Mouse (Mus musculus) spleen, embryonic (tissue): Measurements from ENCODE around the gene Adamts7.

Experiments used
- CTCF ChIA-PET: fragments of 350-600 bp; sonication (Branson Sonifier 250); formaldehyde crosslinking; loops from one replicate; lab custom pipeline; 2022; lab: Charles Lee

Gene Adamts7

GRCm38 (mm10) chr9:90145788-90146187 lies 17.1 kb upstream of the Adamts7 start:
- CTCF ChIA-PET, result no interaction called here

GRCm38 (mm10) chr9:90146869-90147268 lies 16.0 kb upstream of the Adamts7 start:
- CTCF ChIA-PET, result interaction anchor here (0.9 kb wide), 1 partner anchor 46 kb away, joined by 20 read pairs; no protein-coding TSS in a partner anchor

- CTCF ChIA-PET, result no interaction called here
These were observed 485 bp upstream of the Adamts7 start for GRCm38 (mm10) chr9:90162243-90162925.

GRCm38 (mm10) chr9:90163749-90164095 lies 853 bp downstream of the Adamts7 start:
- CTCF ChIA-PET, result no interaction called here

GRCm38 (mm10) chr9:90164670-90165453 lies 2.0 kb downstream of the Adamts7 start:
- CTCF ChIA-PET, result no interaction called here

- CTCF ChIA-PET, result no interaction called here
These were observed 2.7 kb downstream of the Adamts7 start for GRCm38 (mm10) chr9:90165590-90165989.

- CTCF ChIA-PET, result interaction anchor here (0.7 kb wide), 1 partner anchor 13 kb away, joined by 3 read pairs; no protein-coding TSS in a partner anchor
These were observed 3.7 kb downstream of the Adamts7 start for GRCm38 (mm10) chr9:90166615-90167014.

GRCm38 (mm10) chr9:90169965-90170364 lies 7.1 kb downstream of the Adamts7 start:
- CTCF ChIA-PET, result no interaction called here

- CTCF ChIA-PET, result no interaction called here
These were observed 8.6 kb downstream of the Adamts7 start for GRCm38 (mm10) chr9:90171421-90171820.

- CTCF ChIA-PET, result interaction anchor here (0.6 kb wide), 1 partner anchor 351 kb away, joined by 6 read pairs; no protein-coding TSS in a partner anchor
These were observed 9.9 kb downstream of the Adamts7 start for GRCm38 (mm10) chr9:90172528-90173321.

GRCm38 (mm10) chr9:90173330-90173729 lies 10.5 kb downstream of the Adamts7 start:
- CTCF ChIA-PET, result no interaction called here

- CTCF ChIA-PET, result no interaction called here
These were observed 16.5 kb downstream of the Adamts7 start for GRCm38 (mm10) chr9:90179409-90179808.

- CTCF ChIA-PET, result no interaction called here
These were observed 19.0 kb downstream of the Adamts7 start for GRCm38 (mm10) chr9:90181656-90182388.

GRCm38 (mm10) chr9:90182636-90183421 lies 20.0 kb downstream of the Adamts7 start:
- CTCF ChIA-PET, result no interaction called here

GRCm38 (mm10) chr9:90183550-90183949 lies 20.7 kb downstream of the Adamts7 start:
- CTCF ChIA-PET, result no interaction called here

- CTCF ChIA-PET, result no interaction called here
These were observed 21.2 kb downstream of the Adamts7 start for GRCm38 (mm10) chr9:90184116-90184515.

GRCm38 (mm10) chr9:90185356-90185910 lies 22.6 kb downstream of the Adamts7 start:
- CTCF ChIA-PET, result no interaction called here

GRCm38 (mm10) chr9:90188893-90189292 lies 26.0 kb downstream of the Adamts7 start:
- CTCF ChIA-PET, result no interaction called here

- CTCF ChIA-PET, result no interaction called here
These were observed 26.5 kb downstream of the Adamts7 start for GRCm38 (mm10) chr9:90189391-90189790.

- CTCF ChIA-PET, result no interaction called here
These were observed 32.1 kb downstream of the Adamts7 start for GRCm38 (mm10) chr9:90195000-90195399.
